Mouse (Mus musculus) E14TG2a.4 (cell line): ENCODE data around the gene Plekha7.

Source experiments
- CTCF ChIP-seq: conservative IDR thresholded peaks from 2 replicates; pipeline ENCODE4 v1.5.1; 2014; ENCODE audit warnings: low read length
- NANOG ChIP-seq: IDR thresholded peaks from 2 replicates; pipeline ENCODE4 v1.6.1; 2014; ENCODE audit warnings: borderline replicate concordance, low read length, mixed read lengths
- POU5F1 ChIP-seq: IDR thresholded peaks from 2 replicates; pipeline ENCODE4 v1.6.1; 2014; ENCODE audit warnings: low read length, borderline replicate concordance

DNA sequence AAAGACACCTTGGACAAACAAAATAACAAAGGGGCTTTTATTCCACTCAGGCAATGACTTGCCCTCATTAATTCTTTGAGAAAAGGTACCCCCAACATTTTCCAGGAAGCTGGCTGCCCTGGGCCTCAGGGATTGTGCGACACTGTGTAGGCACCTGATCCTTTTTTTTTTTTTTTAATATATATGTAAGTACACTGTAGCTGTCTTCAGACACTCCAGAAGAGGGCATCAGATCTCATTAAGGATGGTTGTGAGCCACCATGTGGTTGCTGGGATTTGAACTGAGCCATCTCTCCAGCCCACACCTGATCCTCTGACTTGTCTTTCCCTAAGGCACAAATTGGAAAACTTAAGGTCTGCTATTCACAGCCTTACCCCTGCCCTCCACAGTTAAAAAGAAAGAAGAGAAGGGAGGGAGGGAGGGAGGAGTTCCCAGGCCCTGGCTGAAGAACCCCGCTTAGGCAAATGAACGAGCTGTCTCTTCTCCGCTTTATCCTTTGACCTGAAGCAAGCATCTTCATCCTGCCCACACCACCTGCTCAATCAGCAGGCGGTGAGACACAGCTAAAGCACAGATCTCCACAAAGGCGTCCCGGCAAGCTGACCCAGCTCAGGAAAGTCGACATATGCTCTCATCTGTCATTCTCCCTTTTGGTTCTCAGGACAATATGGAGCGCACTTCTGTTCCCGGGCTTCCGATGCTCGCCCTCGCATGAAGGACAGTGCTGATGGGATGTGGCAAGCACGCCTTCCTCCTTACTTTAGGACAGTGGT, 85.0 kb downstream of the Plekha7 start:
- TF ChIP-seq CTCF = no peak
- TF ChIP-seq POU5F1 = no peak
- no peak for TF ChIP-seq NANOG
